Mouse (Mus musculus): ENCODE results near the gene Xpo5. TPM values are rescaled to one million over a fixed set of nuclear protein-coding genes. Genes with fewer than 3 reads are reported as not detected.

The Xpo5 gene
- total and polyA plus RNA-seq, 3 experiments, result 44.7 to 56.3 (median 55.1) TPM

- no peak overlapping the region for H3K4me2 ChIP-seq (ENCODE audit: insufficient read depth, low read depth, poor library complexity, severe bottlenecking)
- dilution Hi-C loops (cut with MboI; ENCODE audit: extremely low pct_ligation_motif_present, extremely low pct_unique_long_range_greater_than_20kb, low sequenced_read_pairs), result no loop called here
- in situ Hi-C loops (cut with MboI; ENCODE audit: low pct_ligation_motif_present, low pct_unique_long_range_greater_than_20kb, low sequenced_read_pairs), result no loop called here
Observed at GRCm38 (mm10) chr17:46259675-46260074, 57.1 kb downstream of the Xpo5 start.

GRCm38 (mm10) chr17:46262201-46262694, 59.7 kb downstream of the Xpo5 start:
- no peak overlapping the region for H3K4me2 ChIP-seq (ENCODE audit: insufficient read depth, low read depth, poor library complexity, severe bottlenecking)
- dilution Hi-C loops (cut with MboI; ENCODE audit: extremely low pct_ligation_motif_present, extremely low pct_unique_long_range_greater_than_20kb, low sequenced_read_pairs) (no loop called here), in situ Hi-C loops (cut with MboI; ENCODE audit: low pct_ligation_motif_present, low pct_unique_long_range_greater_than_20kb, low sequenced_read_pairs) (no loop called here)

More at GRCm38 (mm10) chr17:46259675-46260074, 57.1 kb downstream of the Xpo5 start:
- TF ChIP-seq NRF1 (IDR thresholded peaks at IDR 0.05; ENCODE audit: low read depth, low read length) (no peak), MAFK (IDR thresholded peaks at IDR 0.05; ENCODE audit: insufficient replicate concordance, low read length) (no peak), BHLHE40 (IDR thresholded peaks at IDR 0.05; ENCODE audit: low read depth, low read length) (no peak), SMC3 (IDR thresholded peaks at IDR 0.05; ENCODE audit: low read depth, low read length) (no peak), CHD1 (IDR thresholded peaks at IDR 0.05; ENCODE audit: low read depth, low read length) (no peak), EP300 (IDR thresholded peaks at IDR 0.05; ENCODE audit: low read length) (no peak), TCF12 (IDR thresholded peaks at IDR 0.05; ENCODE audit: low read depth, low read length) (no peak), PAX5 (IDR thresholded peaks at IDR 0.05; ENCODE audit: low read length) (no peak), MXI1 (IDR thresholded peaks at IDR 0.05; ENCODE audit: low read depth, low read length) (no peak)
- no peak for DNase-seq (ENCODE audit: extremely low read depth)
- H3K27me3 ChIP-seq (replicated peaks), result no peaks in the 10 kb centered on the region
- H3K27ac ChIP-seq (ENCODE audit: insufficient read depth, low read depth), result no peak overlapping the region
- H3K36me3 ChIP-seq (replicated peaks in 1 of 2; ENCODE audit: control insufficient read depth in 1 of 2, insufficient read depth in 1 of 2, low read length in 1 of 2), result peaks cover 74 to 87% of the 10 kb centered on the region in 2 experiments
- H3K4me1 ChIP-seq (ENCODE audit: control insufficient read depth in 1 of 2, insufficient read depth in 2 of 2), result peaks cover 0 to under 1% of the 10 kb centered on the region in 2 experiments; a peak in 1 of 4 replicates
- H3K9me3 ChIP-seq (replicated peaks; ENCODE audit: low read length), result no peaks in the 10 kb centered on the region
- H3K79me2 ChIP-seq (replicated peaks; ENCODE audit: control insufficient read depth, extremely low read depth, insufficient read depth, poor library complexity, severe bottlenecking), result no peaks in the 10 kb centered on the region
- H3K4me3 ChIP-seq (replicated peaks in 1 of 3; ENCODE audit: low read depth in 2 of 3, low read length in 2 of 3, poor library complexity in 1 of 3), result no peak overlapping the region
- H3K9ac ChIP-seq (ENCODE audit: insufficient read depth, low read depth), result no peak overlapping the region

GRCm38 (mm10) chr17:46265502-46265901, 62.9 kb downstream of the Xpo5 start:
- H3K27ac ChIP-seq (ENCODE audit: insufficient read depth, low read depth), result no peak overlapping the region
- H3K4me3 ChIP-seq (replicated peaks in 1 of 3; ENCODE audit: low read depth in 2 of 3, low read length in 2 of 3, poor library complexity in 1 of 3), result no peak overlapping the region
- H3K4me1 ChIP-seq (ENCODE audit: control insufficient read depth in 1 of 2, insufficient read depth in 2 of 2), result peaks cover 0 to 2% of the 10 kb centered on the region in 2 experiments; a peak in 1 of 4 replicates
- H3K27me3 ChIP-seq (replicated peaks), result no peaks in the 10 kb centered on the region
- peaks cover 69 to 99% of the 10 kb centered on the region in 2 experiments for H3K36me3 ChIP-seq (replicated peaks in 1 of 2; ENCODE audit: control insufficient read depth in 1 of 2, insufficient read depth in 1 of 2, low read length in 1 of 2)
- TF ChIP-seq E2F4 (IDR thresholded peaks at IDR 0.05; ENCODE audit: insufficient replicate concordance, low read depth, low read length), result no peak
- TF ChIP-seq ZC3H11A (IDR thresholded peaks at IDR 0.05; ENCODE audit: low read depth, low read length), result no peak
- TF ChIP-seq NRF1 (IDR thresholded peaks at IDR 0.05; ENCODE audit: low read depth, low read length), result no peak
- no peak for TF ChIP-seq CTCF (conservative IDR thresholded peaks at IDR 0.05 in 1 of 2, IDR thresholded peaks at IDR 0.05 in 1 of 2; ENCODE audit: low read depth in 2 of 2, low read length in 2 of 2)
- TF ChIP-seq ELF1 (IDR thresholded peaks at IDR 0.05; ENCODE audit: low read depth, low read length), result no peak
- no peaks in the 10 kb centered on the region for H3K9me3 ChIP-seq (replicated peaks; ENCODE audit: low read length)
- no peaks in the 10 kb centered on the region for H3K79me2 ChIP-seq (replicated peaks; ENCODE audit: control insufficient read depth, extremely low read depth, insufficient read depth, poor library complexity, severe bottlenecking)
- no peak overlapping the region for H3K9ac ChIP-seq (ENCODE audit: insufficient read depth, low read depth)
- dilution Hi-C loops (cut with MboI; ENCODE audit: extremely low pct_ligation_motif_present, extremely low pct_unique_long_range_greater_than_20kb, low sequenced_read_pairs), result no loop called here
- H3K4me2 ChIP-seq (ENCODE audit: insufficient read depth, low read depth, poor library complexity, severe bottlenecking), result no peak overlapping the region
- in situ Hi-C loops (cut with MboI; ENCODE audit: low pct_ligation_motif_present, low pct_unique_long_range_greater_than_20kb, low sequenced_read_pairs), result loop anchor here (5.0 kb wide), 1 partner anchor 122 kb away; no protein-coding TSS in a partner anchor
- DNase-seq (ENCODE audit: extremely low read depth), result no peak

More at GRCm38 (mm10) chr17:46262201-46262694, 59.7 kb downstream of the Xpo5 start:
- no peaks in the 10 kb centered on the region for H3K27me3 ChIP-seq (replicated peaks)
- H3K9ac ChIP-seq (ENCODE audit: insufficient read depth, low read depth), result no peak overlapping the region
- no peak overlapping the region for H3K4me3 ChIP-seq (replicated peaks in 1 of 3; ENCODE audit: low read depth in 2 of 3, low read length in 2 of 3, poor library complexity in 1 of 3)
- H3K36me3 ChIP-seq (replicated peaks in 1 of 2; ENCODE audit: control insufficient read depth in 1 of 2, insufficient read depth in 1 of 2, low read length in 1 of 2), result peaks cover 80 to 100% of the 10 kb centered on the region in 2 experiments
- H3K4me1 ChIP-seq (ENCODE audit: control insufficient read depth in 1 of 2, insufficient read depth in 2 of 2), result no peaks in the 10 kb centered on the region
- no peak for TF ChIP-seq ZMIZ1 (IDR thresholded peaks at IDR 0.05; ENCODE audit: low read depth, low read length)
- TF ChIP-seq ZC3H11A (IDR thresholded peaks at IDR 0.05; ENCODE audit: low read depth, low read length), result no peak
- TF ChIP-seq RCOR1 (conservative IDR thresholded peaks at IDR 0.05; ENCODE audit: low read depth, low read length), result no peak
- TF ChIP-seq ETS1 (conservative IDR thresholded peaks at IDR 0.05; ENCODE audit: low read depth, low read length), result no peak
- TF ChIP-seq SMC3 (IDR thresholded peaks at IDR 0.05; ENCODE audit: low read depth, low read length), result no peak
- TF ChIP-seq MAFK (IDR thresholded peaks at IDR 0.05; ENCODE audit: insufficient replicate concordance, low read length), result no peak
- TF ChIP-seq CHD2 (IDR thresholded peaks at IDR 0.05; ENCODE audit: low read length), result no peak
- no peak for TF ChIP-seq PAX5 (IDR thresholded peaks at IDR 0.05; ENCODE audit: low read length)
- no peak for TF ChIP-seq NELFE (IDR thresholded peaks at IDR 0.05; ENCODE audit: low read depth, low read length)
- no peak for TF ChIP-seq ZNF384 (IDR thresholded peaks at IDR 0.05; ENCODE audit: low read depth, low read length)
- no peak for TF ChIP-seq KAT2A (IDR thresholded peaks at IDR 0.05; ENCODE audit: insufficient replicate concordance, low read length)
- TF ChIP-seq HCFC1 (IDR thresholded peaks at IDR 0.05; ENCODE audit: low read depth, low read length), result no peak
- no peaks in the 10 kb centered on the region for H3K79me2 ChIP-seq (replicated peaks; ENCODE audit: control insufficient read depth, extremely low read depth, insufficient read depth, poor library complexity, severe bottlenecking)
- no peaks in the 10 kb centered on the region for H3K9me3 ChIP-seq (replicated peaks; ENCODE audit: low read length)
- DNase-seq (ENCODE audit: extremely low read depth), result no peak
- H3K27ac ChIP-seq (ENCODE audit: insufficient read depth, low read depth), result no peak overlapping the region

Measured in CH12.LX (cell line).